Mouse (Mus musculus): ENCODE results near the gene Tbc1d12.
"Not testable (repeated sequence)": the region's sequence is repeated elsewhere in the genome, so short reads cannot be mapped to it uniquely, and the experiment has no call there.

Gene Tbc1d12

GRCm38 (mm10) chr19:38836438-38837170 is at the start of gene Tbc1d12:
Gene Tbc1d12, plus strand, starts transcription at chr19:38836579.
- DNase-seq (ENCODE audit: low spot score in 2 of 2): peak; percentile 68 to 85

GRCm38 (mm10) chr19:38787756-38788155 is 48.6 kb upstream of the Tbc1d12 start:
- DNase-seq (ENCODE audit: low spot score in 2 of 2): no peak

- DNase-seq (ENCODE audit: low spot score in 2 of 2): no peak
These were observed 42.8 kb upstream of the Tbc1d12 start for GRCm38 (mm10) chr19:38793563-38794045.

GRCm38 (mm10) chr19:38796546-38796945 is 39.8 kb upstream of the Tbc1d12 start:
- no peak for DNase-seq (ENCODE audit: low spot score in 2 of 2)

GRCm38 (mm10) chr19:38798291-38798690 is 38.1 kb upstream of the Tbc1d12 start:
- DNase-seq (ENCODE audit: low spot score in 2 of 2): peak in 1 of 2 experiments; percentile 18

GRCm38 (mm10) chr19:38798801-38799200 is 37.6 kb upstream of the Tbc1d12 start:
- no peak for DNase-seq (ENCODE audit: low spot score in 2 of 2)

GRCm38 (mm10) chr19:38818191-38818590 is 18.2 kb upstream of the Tbc1d12 start:
- DNase-seq (ENCODE audit: low spot score in 2 of 2): no peak

- DNase-seq (ENCODE audit: low spot score in 2 of 2): peak; percentile 93 to 95
These were observed 17.5 kb upstream of the Tbc1d12 start, which contains the start of gene Noc3l for GRCm38 (mm10) chr19:38818766-38819426. Gene Noc3l, minus strand, starts transcription at chr19:38819237.

GRCm38 (mm10) chr19:38819427-38819802 is 17.0 kb upstream of the Tbc1d12 start:
- DNase-seq (ENCODE audit: low spot score in 2 of 2): no peak

GRCm38 (mm10) chr19:38820186-38820804 is 16.1 kb upstream of the Tbc1d12 start:
- no peak for DNase-seq (ENCODE audit: low spot score in 2 of 2)

GRCm38 (mm10) chr19:38833224-38833623 is 3.2 kb upstream of the Tbc1d12 start:
- no peak for DNase-seq (ENCODE audit: low spot score in 2 of 2)

- no peak for DNase-seq (ENCODE audit: low spot score in 2 of 2)
These were observed 318 bp upstream of the Tbc1d12 start for GRCm38 (mm10) chr19:38836084-38836437.

- peak; percentile 10 to 17 for DNase-seq (ENCODE audit: low spot score in 2 of 2)
These were observed 827 bp downstream of the Tbc1d12 start for GRCm38 (mm10) chr19:38837171-38837641.

- no peak for DNase-seq (ENCODE audit: low spot score in 2 of 2)
These were observed 8.4 kb downstream of the Tbc1d12 start for GRCm38 (mm10) chr19:38844817-38845216.

- no peak for DNase-seq (ENCODE audit: low spot score in 2 of 2)
These were observed 10.0 kb downstream of the Tbc1d12 start for GRCm38 (mm10) chr19:38846373-38846772.

- no peak for DNase-seq (ENCODE audit: low spot score in 2 of 2)
These were observed 21.8 kb downstream of the Tbc1d12 start for GRCm38 (mm10) chr19:38858224-38858623.

GRCm38 (mm10) chr19:38862523-38862922 is 26.1 kb downstream of the Tbc1d12 start:
- no peak for DNase-seq (ENCODE audit: low spot score in 2 of 2)

GRCm38 (mm10) chr19:38874825-38875224 is 38.4 kb downstream of the Tbc1d12 start:
- DNase-seq (ENCODE audit: low spot score in 2 of 2): not testable (repeated sequence)

- DNase-seq (ENCODE audit: low spot score in 2 of 2): no peak
These were observed 43.9 kb downstream of the Tbc1d12 start for GRCm38 (mm10) chr19:38880300-38880699.

GRCm38 (mm10) chr19:38901146-38902135 is 65.1 kb downstream of the Tbc1d12 start:
- no peak for DNase-seq (ENCODE audit: low spot score in 2 of 2)

- no peak for DNase-seq (ENCODE audit: low spot score in 2 of 2)
These were observed 66.1 kb downstream of the Tbc1d12 start for GRCm38 (mm10) chr19:38902501-38902900.
